Mouse (Mus musculus) G1E (cell line): ENCODE measurements around the gene Fam198a. TPM values are rescaled to one million over a fixed set of nuclear protein-coding genes. Genes with fewer than 3 reads are reported as not detected.

Experiments
- ATAC-seq: 2 replicates; pipeline ENCODE4 v1.8.0; 2016; ENCODE audit warnings: mild to moderate bottlenecking; ENCODE audit not compliant: insufficient number of reproducible peaks, poor library complexity, low FRiP score, severe bottlenecking; ENCODE audit errors: extremely low read depth
- DNase-seq: peaks from one replicate; pipeline ENCODE4 v3.0.0; 2012; ENCODE audit warnings: low spot score
- H3K27me3 ChIP-seq: 2 replicates; pipeline ENCODE4 v1.6.1; 2012; ENCODE audit warnings: mild to moderate bottlenecking, low read length, inconsistent platforms; ENCODE audit not compliant: insufficient read depth
- H3K36me3 ChIP-seq: replicated peaks from 2 replicates; pipeline ENCODE3; 2012; ENCODE audit warnings: mild to moderate bottlenecking, inconsistent platforms
- H3K4me1 ChIP-seq: 2 replicates; pipeline ENCODE4 v1.6.1; 2012; ENCODE audit warnings: low read depth, low read length, inconsistent platforms, mixed read lengths; ENCODE audit not compliant: insufficient read depth
- H3K4me3 ChIP-seq: 2 replicates; pipeline ENCODE4 v1.5.1; 2012; ENCODE audit warnings: low read depth, mild to moderate bottlenecking, inconsistent platforms, low read length, moderate library complexity, mixed read lengths
- H3K9me3 ChIP-seq: replicated peaks from 2 replicates; pipeline ENCODE4 v1.6.1; 2012; ENCODE audit warnings: inconsistent platforms
- CTCF ChIP-seq: IDR thresholded peaks from 2 replicates; pipeline ENCODE4 v1.5.1; 2012; ENCODE audit warnings: low read depth, low read length, inconsistent platforms, mixed read lengths
- GATA1 ChIP-seq: IDR thresholded peaks from 2 replicates; pipeline ENCODE4 v1.6.1; 2012; ENCODE audit warnings: borderline replicate concordance, low read length, inconsistent platforms, mixed read lengths
- GATA2 ChIP-seq: IDR thresholded peaks from 2 replicates; pipeline ENCODE4 v1.6.1; 2012; ENCODE audit warnings: low read depth, low read length, inconsistent platforms, borderline replicate concordance
- POLR2AphosphoS5 ChIP-seq: IDR thresholded peaks from 2 replicates; pipeline ENCODE4 v1.6.1; 2012; ENCODE audit warnings: low read depth, low read length, inconsistent platforms; ENCODE audit not compliant: insufficient replicate concordance
- TAL1 ChIP-seq: conservative IDR thresholded peaks from 2 replicates; pipeline ENCODE4 v1.6.1; 2012; ENCODE audit warnings: low read depth, low read length, inconsistent platforms, mixed read lengths
- polyA plus RNA-seq: library from polyadenylated mRNA; stranded (reverse); fragments of >175 nt; gene quantifications from 2 replicates; pipeline ENCODE4 v1.2.3, GENCODE M21; 2012
- total RNA-seq, 2 experiments: library from RNA; stranded (forward) in 1 of 2; stranded (reverse) in 1 of 2; fragments of 200-1000 nt in 1 of 2; fragments of >200 nt in 1 of 2; fragmentation: Nextera tagmentation in 1 of 2; gene quantifications; 2 replicates each; pipeline ENCODE4 v1.2.3; 2014 to 2017

Gene Fam198a
- total and polyA plus RNA-seq, 3 experiments: not detected

DNA sequence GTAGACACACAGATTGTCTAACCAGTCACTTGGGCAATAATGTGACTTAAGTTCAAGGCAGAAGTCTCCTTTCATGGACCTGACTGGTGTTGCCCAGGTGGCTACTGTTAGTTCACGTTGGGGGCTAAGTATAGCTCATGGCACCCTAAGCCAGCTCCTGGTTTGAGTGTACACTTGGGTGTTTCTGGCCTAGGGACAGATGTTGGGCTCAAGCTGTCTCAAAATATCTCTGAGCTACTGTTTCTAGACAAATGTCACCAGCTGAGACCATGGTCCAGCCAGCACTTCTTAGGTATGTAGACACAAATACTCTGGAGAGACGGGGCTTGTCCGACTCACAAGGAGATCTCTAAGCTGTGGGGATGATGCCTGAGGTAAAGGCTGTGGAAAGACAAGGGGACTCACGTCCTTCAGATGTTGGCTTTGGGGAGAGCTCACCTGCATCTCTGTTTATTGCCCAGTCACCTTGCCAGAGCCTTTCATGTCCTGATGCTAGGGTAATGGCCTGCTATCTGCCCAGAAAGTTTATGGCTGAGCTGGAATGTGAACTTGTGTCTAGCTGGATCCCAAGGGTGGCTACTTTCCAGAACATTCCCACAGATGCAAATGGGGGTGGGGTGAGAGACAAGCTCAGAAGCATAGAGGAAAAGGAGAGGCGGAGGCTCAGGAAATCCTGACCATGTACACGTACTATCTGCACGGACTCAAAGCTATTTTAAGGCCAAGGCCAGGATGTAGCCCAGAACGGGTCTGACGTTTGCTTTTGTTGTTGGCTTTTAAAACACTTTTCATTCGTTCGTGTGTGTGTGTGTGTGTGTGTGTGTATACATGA, 77.3 kb downstream of the Fam198a start:
- Histone ChIP-seq H3K4me3 (no peak overlapping the region), H3K36me3 (no peaks in the 10 kb centered on the region), H3K27me3 (no peaks in the 10 kb centered on the region), H3K9me3 (no peaks in the 10 kb centered on the region), H3K4me1 (no peaks in the 10 kb centered on the region)
- ATAC-seq: no peak
- DNase-seq: no peak
- TF ChIP-seq TAL1 (no peak), GATA1 (no peak), GATA2 (no peak), POLR2AphosphoS5 (no peak), CTCF (no peak)

DNA sequence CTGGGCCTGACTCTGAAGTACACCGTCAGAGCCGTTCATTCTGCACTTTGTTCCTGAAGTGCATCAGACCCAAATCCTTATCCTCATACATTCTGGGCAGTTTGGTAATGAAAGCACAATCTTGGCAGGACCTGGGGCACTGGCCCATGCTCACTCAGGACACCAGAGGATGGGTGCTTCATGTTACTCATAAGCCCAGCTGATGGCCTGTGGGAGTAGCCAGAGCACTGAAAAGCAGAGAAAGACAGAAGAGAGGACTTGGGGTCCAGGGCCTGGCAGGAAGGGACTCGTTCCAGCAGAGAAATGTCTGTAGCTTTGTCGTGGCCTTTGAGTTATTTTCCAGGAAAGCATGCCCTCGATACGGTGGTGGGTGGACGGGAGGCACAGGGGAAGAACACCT, 79.0 kb downstream of the Fam198a start:
- Histone ChIP-seq H3K9me3 (no peaks in the 10 kb centered on the region), H3K36me3 (no peaks in the 10 kb centered on the region), H3K27me3 (no peaks in the 10 kb centered on the region), H3K4me3 (no peak overlapping the region), H3K4me1 (no peaks in the 10 kb centered on the region)
- ATAC-seq (no peak), DNase-seq (no peak)
- TF ChIP-seq CTCF: no peak
- TF ChIP-seq POLR2AphosphoS5: no peak
- no peak for TF ChIP-seq TAL1

Other genes with a start within 250 kb of the Fam198a start
- gene Sec22c, start 245.5 kb upstream of the Fam198a start, total RNA-seq (2014; fragmentation: Nextera tagmentation): 4.1 and 4.7 TPM in 2 replicates
- 3.0 and 3.6 TPM in 2 replicates for gene Sec22c, start 245.5 kb upstream of the Fam198a start, total RNA-seq (2017)
- 3.3 and 4.8 TPM in 2 replicates for gene Sec22c, start 245.5 kb upstream of the Fam198a start, polyA plus RNA-seq
- gene Ss18l2, start 240.7 kb upstream of the Fam198a start, total RNA-seq (2014; fragmentation: Nextera tagmentation): 12.9 and 19.0 TPM in 2 replicates
- gene Ss18l2, start 240.7 kb upstream of the Fam198a start, total RNA-seq (2017): 39.7 and 52.8 TPM in 2 replicates
- gene Ss18l2, start 240.7 kb upstream of the Fam198a start, polyA plus RNA-seq: 7.1 and 9.7 TPM in 2 replicates
- gene Nktr, start 231.8 kb upstream of the Fam198a start, total RNA-seq (2014; fragmentation: Nextera tagmentation): 267 and 339 TPM in 2 replicates
- gene Nktr, start 231.8 kb upstream of the Fam198a start, total RNA-seq (2017): 109 and 135 TPM in 2 replicates
- gene Nktr, start 231.8 kb upstream of the Fam198a start, polyA plus RNA-seq: 22.6 and 33.2 TPM in 2 replicates
- not detected in 2 replicates for gene Zfp651, start 191.7 kb upstream of the Fam198a start, total RNA-seq (2014; fragmentation: Nextera tagmentation)
- gene Zfp651, start 191.7 kb upstream of the Fam198a start, total RNA-seq (2017): 0.05 and 0.12 TPM in 2 replicates
- gene Zfp651, start 191.7 kb upstream of the Fam198a start, polyA plus RNA-seq: 0.07 and 0.08 TPM in 2 replicates
- not detected in 2 replicates for gene Klhl40, start 173.4 kb upstream of the Fam198a start, total RNA-seq (2014; fragmentation: Nextera tagmentation)
- not detected in 2 replicates for gene Klhl40, start 173.4 kb upstream of the Fam198a start, total RNA-seq (2017)
- not detected in 2 replicates for gene Klhl40, start 173.4 kb upstream of the Fam198a start, polyA plus RNA-seq
- not detected in 2 replicates for gene Hhatl, start 158.5 kb upstream of the Fam198a start, total RNA-seq (2014; fragmentation: Nextera tagmentation)
- not detected in 2 replicates for gene Hhatl, start 158.5 kb upstream of the Fam198a start, total RNA-seq (2017)
- gene Hhatl, start 158.5 kb upstream of the Fam198a start, polyA plus RNA-seq: not detected in 2 replicates
- gene Ccdc13, start 111.5 kb upstream of the Fam198a start, total RNA-seq (2014; fragmentation: Nextera tagmentation): not detected in 2 replicates
- gene Ccdc13, start 111.5 kb upstream of the Fam198a start, total RNA-seq (2017): 0.33 TPM in 1 of 2 replicates, not detected in the other
- gene Ccdc13, start 111.5 kb upstream of the Fam198a start, polyA plus RNA-seq: 0.09 TPM in 1 of 2 replicates, not detected in the other
- gene Higd1a, start 92.6 kb upstream of the Fam198a start, total RNA-seq (2014; fragmentation: Nextera tagmentation): 45.8 and 54.5 TPM in 2 replicates
- gene Higd1a, start 92.6 kb upstream of the Fam198a start, total RNA-seq (2017): 114 and 136 TPM in 2 replicates
- gene Higd1a, start 92.6 kb upstream of the Fam198a start, polyA plus RNA-seq: 71.6 and 73.3 TPM in 2 replicates
- gene Ackr2, start 52.6 kb upstream of the Fam198a start, total RNA-seq (2014; fragmentation: Nextera tagmentation): not detected in 2 replicates
- 0.11 and 0.12 TPM in 2 replicates for gene Ackr2, start 52.6 kb upstream of the Fam198a start, total RNA-seq (2017)
- gene Ackr2, start 52.6 kb upstream of the Fam198a start, polyA plus RNA-seq: not detected in 2 replicates
- gene Cyp8b1, start 34.7 kb upstream of the Fam198a start, total RNA-seq (2014; fragmentation: Nextera tagmentation): not detected in 2 replicates
- gene Cyp8b1, start 34.7 kb upstream of the Fam198a start, total RNA-seq (2017): 0.12 TPM in 1 of 2 replicates, not detected in the other
- gene Cyp8b1, start 34.7 kb upstream of the Fam198a start, polyA plus RNA-seq: not detected in 2 replicates
- not detected in 2 replicates for gene Pomgnt2, start 46.1 kb downstream of the Fam198a start, total RNA-seq (2014; fragmentation: Nextera tagmentation)
- gene Pomgnt2, start 46.1 kb downstream of the Fam198a start, total RNA-seq (2017): 0.22 TPM in 1 of 2 replicates, not detected in the other
- gene Pomgnt2, start 46.1 kb downstream of the Fam198a start, polyA plus RNA-seq: not detected in 2 replicates
- 30.8 and 37.2 TPM in 2 replicates for gene Snrk, start 166.3 kb downstream of the Fam198a start, total RNA-seq (2014; fragmentation: Nextera tagmentation)
- 19.9 and 27.8 TPM in 2 replicates for gene Snrk, start 166.3 kb downstream of the Fam198a start, total RNA-seq (2017)
- 16.4 and 29.5 TPM in 2 replicates for gene Snrk, start 166.3 kb downstream of the Fam198a start, polyA plus RNA-seq